Mouse (Mus musculus) kidney, embryonic 14.5 days (tissue): ENCODE measurements around the gene Ccdc60. TPM values are rescaled to one million over a fixed set of nuclear protein-coding genes. Genes with fewer than 3 reads are reported as not detected.

Experiments
- ATAC-seq: fragments of 200-750 bp; cut with Nextera tagmentation; 2 replicates; pipeline ENCODE4 v1.8.0; 2017; ENCODE audit warnings: moderate number of reproducible peaks, mild to moderate bottlenecking, moderate TSS enrichment, moderate library complexity; ENCODE audit not compliant: low FRiP score, low TSS enrichment
- H3K27ac ChIP-seq: fragments of 300-500 bp; sonication (generic); 2 replicates; pipeline ENCODE4 v1.5.1; 2014; ENCODE audit warnings: low read depth, mild to moderate bottlenecking, low read length, moderate library complexity, mixed read lengths
- H3K27me3 ChIP-seq: fragments of 300-500 bp; sonication (generic); 2 replicates; pipeline ENCODE4 v1.6.1; 2014; ENCODE audit warnings: mild to moderate bottlenecking, low read length; ENCODE audit not compliant: control insufficient read depth, insufficient read depth
- H3K36me3 ChIP-seq: fragments of 300-500 bp; sonication (generic); 2 replicates; pipeline ENCODE4 v1.6.1; 2014; ENCODE audit warnings: low read length, mixed read lengths; ENCODE audit not compliant: control insufficient read depth, insufficient read depth
- H3K4me1 ChIP-seq: fragments of 300-500 bp; sonication (generic); 2 replicates; pipeline ENCODE4 v1.6.1; 2014; ENCODE audit warnings: low read length, mixed read lengths; ENCODE audit not compliant: control insufficient read depth, insufficient read depth
- H3K4me2 ChIP-seq: fragments of 300-500 bp; sonication (generic); replicated peaks from 2 replicates; pipeline ENCODE4 v1.6.1; 2014; ENCODE audit warnings: low read depth, mild to moderate bottlenecking, low read length
- H3K4me3 ChIP-seq: fragments of 300-500 bp; sonication (generic); 2 replicates; pipeline ENCODE4 v1.5.1; 2014; ENCODE audit warnings: mild to moderate bottlenecking, low read length
- H3K9ac ChIP-seq: fragments of 300-500 bp; sonication (generic); 2 replicates; pipeline ENCODE4 v1.6.1; 2014; ENCODE audit warnings: low read depth, mild to moderate bottlenecking, low read length, moderate library complexity
- H3K9me3 ChIP-seq: fragments of 300-500 bp; sonication (generic); 2 replicates; pipeline ENCODE4 v1.6.1; 2016; ENCODE audit warnings: low read length; ENCODE audit not compliant: control insufficient read depth
- WGBS: fragments of 180-500 bp; shearing (Covaris S2); extraction: QIAGEN DNeasy Blood & Tissue Kit; methylation state at CpG from one replicate; pipeline ENCODE4 v1.1.7; 2014; 5-methylcytosine and 5-hydroxymethylcytosine counted together
- polyA plus RNA-seq: library from polyadenylated mRNA; unstranded; fragments of >200 nt; fragmentation: Nextera tagmentation; extraction: Ambion mirVana; gene quantifications from 2 replicates; pipeline ENCODE4 v1.2.1, GENCODE M21; 2014

Ccdc60 gene
- polyA plus RNA-seq, 1 experiment from 2014 or later: 0.55 TPM

- Histone ChIP-seq H3K4me2 (no peak overlapping the region), H3K4me3 (no peak overlapping the region), H3K27ac (no peak overlapping the region), H3K27me3 (no peaks in the 10 kb centered on the region), H3K36me3 (no peaks in the 10 kb centered on the region), H3K4me1 (0 out of 2 replicates have a peak, but pooled peaks cover 1% of the 10 kb centered on the region), H3K9ac (no peak overlapping the region), H3K9me3 (peaks cover 5% of the 10 kb centered on the region; the same call in 1 of the 2 replicates)
- ATAC-seq: no peak
These were observed 8.3 kb downstream of the Ccdc60 start for GRCm38 (mm10) chr5:116280518-116280917.

GRCm38 (mm10) chr5:116278436-116278918, 10.3 kb downstream of the Ccdc60 start:
- Histone ChIP-seq H3K4me3 (no peak overlapping the region), H3K9ac (no peak overlapping the region), H3K4me1 (no peaks in the 10 kb centered on the region), H3K9me3 (peaks cover 5% of the 10 kb centered on the region; the same call in 1 of the 2 replicates), H3K36me3 (no peaks in the 10 kb centered on the region), H3K27me3 (no peaks in the 10 kb centered on the region), H3K27ac (no peak overlapping the region), H3K4me2 (no peak overlapping the region)
- no peak for ATAC-seq
- WGBS: 92% methylated on average over 17 of the region's 17 CpGs

- H3K36me3 ChIP-seq: no peaks in the 10 kb centered on the region
- ATAC-seq: no peak
- no peak overlapping the region for H3K9ac ChIP-seq
- 96% methylated on average over 4 of the region's 4 CpGs for WGBS
- H3K4me3 ChIP-seq: no peak overlapping the region
- H3K9me3 ChIP-seq: peaks cover 5% of the 10 kb centered on the region; the same call in 1 of the 2 replicates
- no peak overlapping the region for H3K27ac ChIP-seq
- no peak overlapping the region for H3K4me2 ChIP-seq
- H3K4me1 ChIP-seq: no peaks in the 10 kb centered on the region
- H3K27me3 ChIP-seq: no peaks in the 10 kb centered on the region
These were observed 10.8 kb downstream of the Ccdc60 start for GRCm38 (mm10) chr5:116277951-116278350.

GRCm38 (mm10) chr5:116274818-116275217, 14.0 kb downstream of the Ccdc60 start:
- no peak for ATAC-seq
- Histone ChIP-seq H3K27ac (no peak overlapping the region), H3K27me3 (no peaks in the 10 kb centered on the region), H3K4me1 (no peaks in the 10 kb centered on the region), H3K4me2 (no peak overlapping the region), H3K36me3 (no peaks in the 10 kb centered on the region), H3K9ac (no peak overlapping the region), H3K4me3 (no peak overlapping the region), H3K9me3 (peaks cover 5% of the 10 kb centered on the region; the same call in 1 of the 2 replicates)
- 81% methylated on average over 2 of the region's 2 CpGs for WGBS

- no peak overlapping the region for H3K27ac ChIP-seq
- H3K4me1 ChIP-seq: no peaks in the 10 kb centered on the region
- H3K36me3 ChIP-seq: no peaks in the 10 kb centered on the region
- no peak for ATAC-seq
- no peaks in the 10 kb centered on the region for H3K27me3 ChIP-seq
- 64% methylated on average over 5 of the region's 5 CpGs for WGBS
- H3K4me3 ChIP-seq: no peak overlapping the region
- H3K9me3 ChIP-seq: peaks cover 5% of the 10 kb centered on the region; the same call in 1 of the 2 replicates
- no peak overlapping the region for H3K4me2 ChIP-seq
- no peak overlapping the region for H3K9ac ChIP-seq
These were observed 14.4 kb downstream of the Ccdc60 start for GRCm38 (mm10) chr5:116274365-116274764.

GRCm38 (mm10) chr5:116271511-116272227, 17.1 kb downstream of the Ccdc60 start:
- Histone ChIP-seq H3K4me1 (no peaks in the 10 kb centered on the region), H3K27me3 (no peaks in the 10 kb centered on the region), H3K27ac (no peak overlapping the region), H3K4me3 (no peak overlapping the region), H3K4me2 (no peak overlapping the region), H3K9me3 (no peaks in the 10 kb centered on the region), H3K9ac (no peak overlapping the region), H3K36me3 (no peaks in the 10 kb centered on the region)
- WGBS: 69% methylated on average over 17 of the region's 17 CpGs
- no peak for ATAC-seq

- Histone ChIP-seq H3K27ac (no peak overlapping the region), H3K36me3 (no peaks in the 10 kb centered on the region), H3K9ac (no peak overlapping the region), H3K27me3 (no peaks in the 10 kb centered on the region), H3K4me1 (no peaks in the 10 kb centered on the region), H3K9me3 (no peaks in the 10 kb centered on the region), H3K4me3 (no peak overlapping the region), H3K4me2 (no peak overlapping the region)
- WGBS: 69% methylated on average over 17 of the region's 17 CpGs
- 0 out of 2 replicates have a peak, but pooled peaks have one; percentile 54 for ATAC-seq
These were observed 19.3 kb downstream of the Ccdc60 start for GRCm38 (mm10) chr5:116269212-116270145.

- 90% methylated on average over 2 of the region's 2 CpGs for WGBS
- H3K4me1 ChIP-seq: no peaks in the 10 kb centered on the region
- H3K4me2 ChIP-seq: no peak overlapping the region
- H3K9ac ChIP-seq: no peak overlapping the region
- H3K9me3 ChIP-seq: no peaks in the 10 kb centered on the region
- H3K36me3 ChIP-seq: no peaks in the 10 kb centered on the region
- no peak overlapping the region for H3K27ac ChIP-seq
- no peak overlapping the region for H3K4me3 ChIP-seq
- H3K27me3 ChIP-seq: no peaks in the 10 kb centered on the region
- ATAC-seq: no peak
These were observed 26.1 kb downstream of the Ccdc60 start for GRCm38 (mm10) chr5:116262689-116263088.
